Mouse (Mus musculus): ENCODE results near the gene Tsen34.

- TF ChIP-seq TAL1 (IDR thresholded peaks at IDR 0.05; ENCODE audit: low read length) (no peak), GATA1 (IDR thresholded peaks at IDR 0.05; ENCODE audit: low read length) (no peak)
These were observed 19.7 kb downstream of the Tsen34 start for GRCm38 (mm10) chr7:3712264-3712942.
